Mouse (Mus musculus): ENCODE measurements around the gene Pcbd1.

GRCm38 (mm10) chr10:61088468-61088867, 663 bp upstream of the Pcbd1 start:
- no peak for TF ChIP-seq CTCF (IDR thresholded peaks at IDR 0.05)
- no peak for TF ChIP-seq POLR2A (IDR thresholded peaks at IDR 0.05; ENCODE audit: insufficient read depth, low read depth, low read length)
- no peak for TF ChIP-seq EP300 (IDR thresholded peaks at IDR 0.05; ENCODE audit: insufficient read depth, low read depth, low read length)

Measured in heart, adult 2 months (tissue).